Mouse (Mus musculus): ENCODE data around the gene Olfr1341.

Gene Olfr1341

GRCm38 (mm10) chr4:118703223-118703622, at the start of gene Olfr1341:
Gene Olfr1341 (plus strand): TSS chr4:118703523.
- DNase-seq (ENCODE audit: low read depth): no peak

- DNase-seq (ENCODE audit: low read depth): no peak
Observed at GRCm38 (mm10) chr4:118658652-118659051, 44.7 kb upstream of the Olfr1341 start, which contains the start of gene Olfr62. Gene Olfr62 (plus strand): TSS chr4:118658952.

GRCm38 (mm10) chr4:118687086-118687485, 16.2 kb upstream of the Olfr1341 start:
- no peak for DNase-seq (ENCODE audit: low read depth)

DNA sequence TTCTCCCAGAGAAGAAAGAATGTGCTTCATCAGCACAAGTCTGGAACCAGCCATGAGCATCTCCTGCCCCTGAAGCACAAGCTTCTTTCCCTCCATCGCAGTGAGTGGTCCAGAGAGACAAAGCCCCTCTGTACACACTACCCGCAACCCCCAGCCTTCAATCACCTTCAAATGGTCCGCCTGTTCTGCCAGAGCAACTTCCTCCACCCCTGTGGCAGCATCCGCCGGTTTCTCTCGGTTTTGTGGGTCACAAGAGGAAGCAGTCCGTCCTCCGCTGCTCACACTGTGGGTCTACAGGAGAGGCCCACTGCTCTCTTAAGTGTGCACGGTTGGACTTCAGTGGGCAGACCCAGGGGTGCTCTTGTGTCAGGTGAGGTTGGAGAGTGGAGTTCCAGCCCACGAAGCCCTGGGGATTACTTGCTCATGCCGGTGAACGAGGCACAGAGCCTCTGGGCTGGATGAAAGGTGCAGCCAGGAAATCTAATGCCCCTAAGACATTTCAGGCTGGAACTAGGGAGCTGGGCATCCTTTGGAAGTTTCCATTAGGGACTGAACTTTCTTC, 10.8 kb upstream of the Olfr1341 start, which contains the start of gene Olfr1342:
Olfr1342 (minus strand) TSS at position 345 of the 562 bp plus-strand sequence.
- peak; percentile 6 for DNase-seq (ENCODE audit: low read depth)

- DNase-seq (ENCODE audit: low read depth): no peak
Observed at GRCm38 (mm10) chr4:118693812-118694211, 9.5 kb upstream of the Olfr1341 start.

DNA sequence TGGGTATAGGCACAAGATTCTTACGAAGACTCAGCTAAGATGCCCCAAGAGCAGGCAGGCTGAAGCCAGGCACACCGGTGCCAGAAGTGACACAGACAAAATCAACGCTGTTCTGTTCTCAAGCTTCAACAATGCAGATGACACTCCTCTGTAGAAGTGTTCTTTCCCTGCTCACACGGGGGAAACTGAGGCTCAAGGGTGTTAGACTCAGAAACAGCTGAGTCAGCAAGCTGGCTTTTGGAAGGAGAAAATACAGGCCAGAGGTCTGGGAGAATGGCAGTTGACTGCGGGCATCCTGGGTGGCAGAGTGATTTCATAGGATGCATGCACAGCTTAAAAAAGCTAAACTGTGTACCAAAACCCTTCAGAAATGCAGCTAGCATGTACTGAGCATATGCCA, 4.8 kb downstream of the Olfr1341 start:
- no peak for DNase-seq (ENCODE audit: low read depth)

DNA sequence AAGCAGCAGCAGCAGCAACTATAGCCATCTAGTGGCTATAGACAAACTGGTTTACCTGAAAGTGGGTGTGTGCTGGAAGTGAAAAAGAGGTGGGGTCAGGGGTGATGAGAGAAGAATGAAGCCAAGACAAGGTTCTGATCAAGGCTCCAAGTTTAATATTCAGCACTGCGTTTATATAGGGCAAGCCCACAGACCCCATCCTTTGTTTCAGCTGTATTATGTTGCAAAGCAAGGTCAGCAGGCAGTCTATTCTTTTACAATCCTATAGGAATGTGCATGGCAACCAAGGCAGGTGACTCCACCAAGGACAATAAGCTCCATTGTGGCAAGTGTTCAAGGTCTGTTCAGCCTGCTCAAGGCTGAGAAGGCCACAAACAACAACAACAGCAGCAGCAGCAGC, 8.3 kb downstream of the Olfr1341 start:
- DNase-seq (ENCODE audit: low read depth): no peak

- DNase-seq (ENCODE audit: low read depth): no peak
Observed at GRCm38 (mm10) chr4:118719838-118720237, 16.5 kb downstream of the Olfr1341 start, which contains the start of gene Olfr1340. Gene Olfr1340 (plus strand): TSS chr4:118720138.

DNA sequence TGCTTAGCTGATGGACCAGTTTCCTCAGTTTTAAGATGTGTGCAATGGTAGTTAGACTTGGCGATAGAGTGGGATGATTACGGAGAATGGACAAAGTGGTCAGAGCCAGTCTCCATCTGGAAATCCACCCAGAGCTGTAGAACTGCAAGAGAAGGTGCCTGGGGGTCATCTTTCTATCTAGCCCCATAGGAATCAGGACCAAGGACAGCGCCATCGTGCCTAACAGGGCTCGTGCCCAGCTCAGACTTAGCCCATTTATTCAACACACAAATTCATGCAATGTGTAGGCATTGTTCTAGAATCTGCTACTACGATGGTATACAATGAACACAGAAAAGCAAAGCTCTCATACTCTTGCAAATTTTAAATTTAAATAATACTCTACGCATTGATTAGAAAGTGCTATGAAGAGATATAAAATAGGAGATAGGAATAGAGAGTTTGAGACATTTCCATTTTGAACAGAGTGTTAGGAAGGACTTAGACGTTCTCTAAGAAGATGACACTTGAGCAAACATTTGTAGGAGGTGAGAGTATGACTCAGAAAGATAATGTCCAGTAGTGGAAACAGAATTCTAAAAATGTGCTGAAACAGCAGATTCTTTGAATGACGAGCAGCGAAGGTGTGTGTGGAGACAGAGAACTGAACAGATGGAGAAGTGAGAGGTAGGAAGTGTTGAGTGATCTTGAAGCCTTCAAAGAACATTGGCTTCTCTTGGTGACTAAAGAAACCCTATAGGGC, 18.6 kb downstream of the Olfr1341 start:
- DNase-seq (ENCODE audit: low read depth): peak; percentile 14

- DNase-seq (ENCODE audit: low read depth): no peak
Observed at GRCm38 (mm10) chr4:118731875-118732274, 28.6 kb downstream of the Olfr1341 start, which contains the start of gene Olfr1339. Gene Olfr1339 (plus strand): TSS chr4:118732175.

DNA sequence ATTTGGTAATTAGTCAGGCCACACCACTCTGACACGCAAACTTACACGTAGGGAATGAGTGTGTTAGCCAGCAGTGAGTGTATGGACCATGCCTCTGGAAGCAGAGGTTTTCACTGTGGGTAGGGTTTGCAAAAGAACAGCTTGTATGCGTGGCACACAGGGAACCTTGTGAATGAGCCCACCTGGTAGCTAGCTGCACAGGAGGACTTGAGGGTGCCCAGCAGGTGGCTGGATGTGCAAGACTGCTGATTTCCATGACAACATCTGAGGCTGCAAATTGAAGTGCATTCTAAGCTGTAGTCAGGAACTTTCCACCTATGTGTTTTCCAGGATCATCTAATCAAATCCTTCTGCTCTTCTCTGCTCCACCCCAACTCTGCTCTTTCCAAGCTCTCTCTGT, 36.3 kb downstream of the Olfr1341 start:
- no peak for DNase-seq (ENCODE audit: low read depth)

- DNase-seq (ENCODE audit: low read depth): no peak
Observed at GRCm38 (mm10) chr4:118740988-118741698, 37.8 kb downstream of the Olfr1341 start.

DNA sequence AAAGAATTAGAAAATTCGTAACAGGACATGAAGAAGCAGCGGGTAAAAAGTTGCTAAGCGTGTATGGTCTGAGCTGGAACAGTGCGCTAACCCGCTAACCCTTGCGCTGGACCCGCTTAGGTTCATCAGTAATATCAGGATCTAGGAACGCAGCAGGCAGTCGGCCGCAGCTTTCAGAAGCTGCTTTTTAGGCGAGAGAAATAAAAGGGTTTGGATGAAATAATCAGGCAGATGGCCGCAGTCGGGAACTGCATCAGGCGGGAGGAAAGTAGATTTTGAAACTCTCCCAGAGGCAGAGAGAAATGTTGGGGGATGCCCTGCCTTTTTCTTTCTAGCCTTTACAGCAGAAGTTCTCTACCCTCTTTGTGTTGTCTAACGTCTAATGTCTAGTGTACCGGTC, 38.6 kb downstream of the Olfr1341 start:
- no peak for DNase-seq (ENCODE audit: low read depth)

DNA sequence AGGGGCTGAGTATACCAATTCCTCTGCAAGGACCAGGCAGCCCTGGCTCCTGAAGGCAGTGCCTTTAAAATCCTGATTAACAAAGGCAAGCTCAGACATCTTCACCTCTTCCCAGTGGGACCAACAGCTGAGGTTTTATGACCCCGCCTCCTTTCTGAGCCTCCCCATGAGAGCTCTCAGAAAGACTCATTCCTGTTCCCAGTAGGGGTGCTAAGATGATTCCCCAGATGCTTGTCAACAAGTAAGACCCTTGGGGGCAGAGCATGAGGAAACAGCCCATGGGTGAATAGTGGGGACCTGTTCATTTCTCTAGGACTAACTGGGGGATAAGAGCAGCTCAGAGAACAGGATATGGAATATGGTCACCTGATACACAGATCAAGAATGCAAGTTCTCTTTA, 55.3 kb downstream of the Olfr1341 start, which contains the start of gene Olfr1338:
Olfr1338 (minus strand) TSS at position 101 of the 400 bp plus-strand sequence.
- DNase-seq (ENCODE audit: low read depth): no peak

All from c-Kit-positive CD71-negative TER-119-negative erythroid progenitor cells, embryonic 14.5 days (primary cell).